Mouse (Mus musculus) layer of hippocampus, adult 18-20 months (tissue): ENCODE data around the gene Rhobtb1. TPM values are rescaled to one million over a fixed set of nuclear protein-coding genes. Genes with fewer than 3 reads are reported as not detected.
A peak's percentile ranks its signal among the peaks of the same experiment; 100 is the strongest.

Experiments
- DNase-seq, 2 experiments: peaks; one replicate each; pipeline ENCODE4 v3.0.0; 2022; ENCODE audit warnings: low spot score in 2 of 2
- total RNA-seq, 2 experiments: library from RNA; stranded (reverse); gene quantifications; 2 replicates each; pipeline ENCODE4 v1.2.3; 2021

Gene Rhobtb1
- total RNA-seq, 2 experiments from 2014 or later: 3.5 to 5.1 TPM

DNA sequence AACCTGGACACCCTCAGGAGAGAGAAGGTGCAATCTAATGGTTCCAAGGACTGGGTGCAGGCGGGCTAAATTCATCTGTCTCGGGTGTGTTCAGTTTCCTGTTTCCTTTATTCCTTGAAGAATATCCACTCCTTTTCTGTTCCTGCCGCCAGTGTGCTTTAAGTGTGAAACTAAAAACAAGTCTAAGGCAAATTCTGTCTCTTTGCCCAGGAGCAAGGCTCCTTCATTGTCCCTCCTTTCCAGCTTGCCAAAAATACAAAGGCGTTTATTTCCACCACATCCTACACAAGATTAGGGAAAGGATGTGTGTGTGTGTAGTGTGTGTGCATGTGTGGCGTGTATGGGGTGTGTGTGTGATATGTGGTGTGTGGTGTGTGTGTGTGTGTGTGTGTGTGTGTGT, 11.3 kb downstream of the Rhobtb1 start:
- DNase-seq: no peak

DNA sequence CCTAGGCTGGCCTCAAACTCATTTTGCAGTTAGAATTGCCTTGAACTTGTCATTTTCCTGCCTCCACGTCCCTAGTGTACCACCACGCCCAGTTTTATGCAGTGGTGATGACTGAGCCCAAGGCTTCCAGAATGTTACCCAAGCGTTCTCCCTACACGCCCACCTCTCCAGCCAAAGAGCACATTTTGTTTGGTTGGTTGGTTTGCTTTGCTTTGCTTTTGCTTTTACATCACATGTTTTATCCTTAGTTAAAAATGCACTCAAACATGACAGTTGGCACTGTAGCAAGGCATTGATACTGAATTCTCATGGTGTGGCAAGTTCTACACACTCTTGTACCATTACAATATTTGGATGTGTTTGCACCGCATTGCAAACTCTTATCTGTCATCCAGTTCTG, 12.0 kb downstream of the Rhobtb1 start:
- no peak for DNase-seq

GRCm38 (mm10) chr10:69165125-69165524, 13.9 kb downstream of the Rhobtb1 start:
- DNase-seq: peak in 1 of 2 experiments; percentile 30

- DNase-seq: no peak
Measured at GRCm38 (mm10) chr10:69165847-69166246, 14.6 kb downstream of the Rhobtb1 start.

- DNase-seq: no peak
Measured at GRCm38 (mm10) chr10:69166514-69166913, 15.3 kb downstream of the Rhobtb1 start.

- no peak for DNase-seq
Measured at GRCm38 (mm10) chr10:69172412-69172811, 21.2 kb downstream of the Rhobtb1 start.

DNA sequence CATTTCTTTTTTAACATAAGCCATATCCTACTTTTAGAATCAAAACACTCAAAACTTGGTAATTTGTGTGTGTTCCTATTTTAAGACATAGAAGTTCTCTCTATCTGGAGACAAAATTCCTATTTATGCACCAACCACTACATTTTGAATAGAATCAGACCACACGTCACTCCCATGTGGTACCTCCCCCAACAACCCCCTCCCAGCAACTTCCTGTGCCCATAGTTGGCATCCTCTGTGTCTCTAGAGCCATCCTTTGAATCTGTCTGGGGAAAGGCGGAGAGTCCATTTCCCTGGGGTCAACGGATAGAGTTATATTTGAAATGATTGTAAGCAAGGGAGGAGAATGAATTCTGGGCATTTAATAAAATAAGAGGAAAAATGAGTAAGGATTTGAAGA, 24.9 kb downstream of the Rhobtb1 start:
- DNase-seq: no peak

DNA sequence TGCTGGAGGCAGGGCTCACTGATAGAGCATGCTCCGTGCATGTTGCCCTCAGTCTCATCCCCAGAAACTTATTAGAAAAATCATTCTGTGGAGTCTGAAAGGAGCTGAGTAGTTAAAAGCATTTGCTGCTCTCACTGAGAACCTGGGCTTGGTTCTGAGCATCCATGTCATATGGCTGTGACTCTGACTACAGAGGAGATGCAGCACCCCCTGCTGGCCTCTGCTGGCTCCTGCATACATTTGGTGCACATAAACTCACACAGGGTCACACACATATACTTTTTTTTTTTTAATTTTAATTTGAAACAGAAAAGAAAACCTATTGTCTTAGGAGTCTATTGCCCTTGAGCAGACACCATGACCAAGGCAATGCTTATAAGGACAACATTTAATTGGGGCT, 28.1 kb downstream of the Rhobtb1 start:
- DNase-seq: no peak

DNA sequence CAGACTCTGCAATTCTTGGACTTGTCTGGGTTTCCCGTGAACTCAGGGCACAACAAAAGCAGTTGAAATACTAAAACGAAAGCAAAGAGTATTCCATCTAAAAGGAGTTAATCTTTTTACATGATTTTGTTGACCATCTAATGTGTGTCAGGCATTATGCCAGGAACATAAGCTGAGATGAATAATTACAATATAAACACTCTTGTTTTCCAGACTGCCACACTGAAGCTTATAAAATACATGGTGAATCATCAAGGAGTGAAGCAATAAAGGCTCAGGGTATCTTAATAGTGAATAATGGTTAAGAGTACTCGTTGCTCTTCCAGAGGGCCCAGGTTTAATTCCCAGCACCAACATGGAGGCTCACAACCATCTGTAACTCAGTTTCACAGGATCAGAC, 29.8 kb downstream of the Rhobtb1 start:
- no peak for DNase-seq

GRCm38 (mm10) chr10:69184903-69185302, 33.7 kb downstream of the Rhobtb1 start:
- no peak for DNase-seq

- no peak for DNase-seq
Measured at GRCm38 (mm10) chr10:69185431-69185830, 34.2 kb downstream of the Rhobtb1 start.

DNA sequence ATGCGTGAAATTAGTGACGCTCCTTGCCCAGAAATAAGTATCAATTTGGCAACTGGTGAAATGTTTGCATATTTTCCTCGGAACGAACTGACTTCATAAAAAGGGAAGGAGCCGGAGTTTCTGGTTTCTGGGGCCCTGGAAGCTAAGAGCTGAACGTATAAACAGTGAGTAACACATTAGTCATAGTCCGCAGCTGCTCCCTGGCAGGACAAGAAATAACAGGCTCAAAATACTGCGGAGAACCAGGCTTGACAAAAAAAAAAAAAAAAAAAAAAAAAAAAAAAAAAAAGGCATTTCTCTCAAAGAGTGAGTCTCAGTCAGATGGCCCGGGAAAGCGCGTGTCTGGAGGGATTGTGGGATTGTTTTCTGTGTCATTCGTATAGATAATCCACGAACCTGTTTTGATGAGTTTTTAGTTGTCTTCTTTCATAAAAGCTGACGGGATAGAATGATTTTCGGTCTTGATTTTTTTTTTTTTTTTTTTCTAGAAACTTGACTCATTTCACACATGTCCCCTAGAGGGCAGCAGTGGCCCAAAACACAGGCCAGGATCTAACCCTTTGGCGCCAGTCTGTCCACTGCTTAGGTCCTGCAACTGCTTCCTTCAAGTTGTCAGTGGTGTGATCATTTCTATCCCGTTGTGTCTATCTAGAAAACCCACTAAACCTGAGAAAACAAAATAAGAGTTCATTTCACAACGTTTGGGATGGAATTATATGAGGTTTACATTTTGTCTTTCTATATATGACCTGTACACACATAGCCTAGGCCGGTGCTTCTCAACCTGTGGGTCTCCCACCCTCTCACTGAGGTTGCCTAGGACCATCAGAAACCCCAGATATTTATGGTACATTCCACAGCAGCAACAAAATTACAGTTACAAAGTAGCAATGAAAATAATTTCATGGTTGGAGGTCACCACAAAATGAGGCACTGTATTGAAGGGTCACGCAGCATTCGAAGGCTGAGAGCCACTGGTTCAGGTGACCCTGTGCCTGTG, 35.0 kb downstream of the Rhobtb1 start:
- peak; percentile 61 to 75 for DNase-seq

DNA sequence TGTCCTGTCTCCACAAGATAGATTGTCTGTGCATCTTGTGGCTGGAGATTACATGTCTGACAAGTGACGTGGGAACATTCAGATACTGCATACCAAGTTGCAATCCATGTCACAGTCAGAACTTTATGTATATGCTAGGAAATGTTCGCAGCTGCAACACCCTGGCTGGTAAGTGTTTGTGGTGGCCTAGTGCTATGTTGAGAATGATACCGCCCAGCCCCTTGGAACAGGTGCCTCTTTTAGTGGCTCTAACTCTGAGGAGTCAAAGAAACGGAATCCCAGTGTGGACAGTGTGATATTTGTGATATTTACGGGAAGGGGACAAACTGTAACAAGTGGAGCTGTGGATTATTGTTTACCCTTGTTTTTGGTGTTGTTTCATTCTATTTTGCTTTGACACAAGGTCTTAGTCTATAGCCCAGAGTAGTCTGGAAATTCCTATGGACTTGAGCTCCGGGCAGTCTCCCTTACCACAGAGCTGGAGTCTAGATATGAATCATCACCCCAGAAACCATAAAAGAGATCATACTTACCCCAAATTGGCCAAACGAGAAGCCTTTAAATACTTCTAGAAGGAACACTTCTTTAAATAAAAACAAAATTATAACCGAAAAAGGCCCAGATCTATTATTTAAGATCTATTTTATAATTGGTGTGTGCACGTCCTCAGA, 36.7 kb downstream of the Rhobtb1 start:
- no peak for DNase-seq

DNA sequence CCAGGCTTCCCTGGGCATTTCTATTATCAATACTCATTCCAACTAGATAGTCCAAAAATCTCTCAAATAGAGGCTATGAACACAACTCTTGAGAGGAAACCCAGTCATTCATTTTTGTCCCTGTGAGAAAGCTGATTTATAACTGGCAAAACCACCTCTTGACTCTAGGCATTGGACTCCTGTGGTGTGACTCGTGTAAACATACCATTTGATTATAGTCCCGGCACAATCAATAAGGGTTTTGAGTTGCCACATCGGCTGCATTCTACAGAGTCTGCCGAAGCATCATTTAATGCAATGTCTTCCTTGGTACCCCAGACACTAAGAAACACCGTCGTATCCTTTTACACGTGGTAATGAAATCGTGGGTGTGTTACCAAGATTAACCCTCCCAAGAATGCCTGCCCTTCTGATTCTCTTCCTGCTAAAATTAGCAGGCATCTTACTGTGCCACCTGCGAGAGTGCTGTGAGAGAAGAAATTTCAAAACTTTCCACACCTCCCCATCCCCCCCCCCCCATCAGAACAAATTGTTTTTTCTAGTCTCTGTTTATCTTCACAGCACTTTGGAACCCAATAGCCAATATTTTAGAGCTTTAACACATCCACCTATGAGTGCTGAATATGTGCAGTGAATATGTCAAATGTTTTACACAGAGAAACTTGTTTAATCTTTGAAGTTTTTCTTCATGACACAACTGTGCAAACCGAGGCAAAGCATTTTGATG, 39.4 kb downstream of the Rhobtb1 start:
- no peak for DNase-seq

DNA sequence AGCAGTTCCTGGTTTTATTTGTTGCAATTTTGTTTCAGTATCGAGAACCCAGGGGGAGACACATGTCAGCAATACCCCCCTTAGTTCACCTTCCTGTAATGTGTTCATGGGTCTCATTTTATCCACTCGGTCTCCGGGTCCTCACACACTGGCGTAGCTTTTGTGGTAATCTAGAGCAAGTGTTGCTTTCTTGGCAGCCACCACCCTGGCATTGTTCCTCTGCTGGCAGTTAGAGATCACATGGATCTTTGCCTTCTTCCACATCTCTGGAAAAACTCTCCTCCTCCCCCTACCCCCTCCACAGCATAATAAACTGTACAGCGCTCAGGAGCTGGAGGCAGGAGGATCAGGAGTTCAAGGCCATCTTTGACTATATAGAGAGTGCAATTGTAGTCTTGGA, 41.0 kb downstream of the Rhobtb1 start:
- DNase-seq: no peak

- DNase-seq: no peak
Measured at GRCm38 (mm10) chr10:69193721-69194120, 42.5 kb downstream of the Rhobtb1 start.

GRCm38 (mm10) chr10:69204677-69205400, 53.6 kb downstream of the Rhobtb1 start:
- DNase-seq: no peak

- DNase-seq: no peak
Measured at GRCm38 (mm10) chr10:69206081-69206480, 54.8 kb downstream of the Rhobtb1 start.

- DNase-seq: no peak
Measured at GRCm38 (mm10) chr10:69207481-69207880, 56.2 kb downstream of the Rhobtb1 start.

DNA sequence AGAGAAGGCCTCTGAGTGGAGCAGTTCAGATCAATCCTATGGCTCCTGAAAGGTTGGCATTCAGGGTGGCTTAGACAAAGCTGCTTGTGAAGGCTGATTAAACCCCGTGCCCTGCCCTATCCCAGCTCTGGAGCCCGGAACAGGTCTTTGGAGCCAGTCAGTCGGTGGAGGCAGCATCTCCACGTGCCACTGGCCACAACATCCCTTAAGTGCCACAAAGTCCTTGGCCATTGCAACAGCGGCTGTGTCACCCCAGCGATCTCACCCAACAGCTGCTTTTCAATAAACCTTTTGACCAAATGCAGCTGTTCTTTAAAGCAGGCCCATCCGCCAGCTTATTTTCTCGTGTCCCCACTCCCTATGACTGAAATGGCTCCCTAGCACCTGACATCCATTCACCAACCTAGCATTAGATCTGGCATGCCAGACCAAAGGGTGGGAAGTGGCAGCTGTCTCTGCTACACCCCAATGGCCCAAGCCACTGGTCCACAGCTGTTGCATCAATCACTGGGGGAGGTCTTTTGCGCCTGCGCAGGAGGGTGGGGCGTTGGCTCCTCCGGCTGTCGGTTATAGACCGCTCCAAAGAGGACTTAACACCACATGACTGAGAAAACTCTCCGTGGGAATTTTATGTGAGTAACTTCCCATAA, 56.9 kb downstream of the Rhobtb1 start:
- no peak for DNase-seq
